Mouse (Mus musculus) hindbrain, embryonic 12.5 days (tissue): ENCODE measurements around the gene Myo1b. TPM values are rescaled to one million over a fixed set of nuclear protein-coding genes. Genes with fewer than 3 reads are reported as not detected.

Experiments used
- ATAC-seq: fragments of 200-750 bp; cut with Nextera tagmentation; 2 replicates; pipeline ENCODE4 v1.8.0; 2017; ENCODE audit warnings: moderate TSS enrichment; ENCODE audit not compliant: low FRiP score
- H3K27ac ChIP-seq: fragments of 300-500 bp; sonication (generic); 2 replicates; pipeline ENCODE4 v1.5.1; 2016; ENCODE audit warnings: mild to moderate bottlenecking
- H3K27me3 ChIP-seq: fragments of 300-500 bp; sonication (generic); 2 replicates; pipeline ENCODE4 v1.6.1; 2016; ENCODE audit warnings: mild to moderate bottlenecking
- H3K36me3 ChIP-seq: fragments of 300-500 bp; sonication (generic); 2 replicates; pipeline ENCODE4 v1.6.1; 2016; ENCODE audit warnings: mild to moderate bottlenecking
- H3K4me1 ChIP-seq: fragments of 300-500 bp; sonication (generic); 2 replicates; pipeline ENCODE4 v1.6.1; 2016
- H3K4me2 ChIP-seq: fragments of 300-500 bp; sonication (generic); replicated peaks from 2 replicates; pipeline ENCODE4 v1.6.1; 2016; ENCODE audit warnings: mild to moderate bottlenecking
- H3K4me3 ChIP-seq: fragments of 300-500 bp; sonication (generic); 2 replicates; pipeline ENCODE4 v1.5.1; 2016; ENCODE audit warnings: mild to moderate bottlenecking
- H3K9ac ChIP-seq: fragments of 300-500 bp; sonication (generic); 2 replicates; pipeline ENCODE4 v1.6.1; 2016; ENCODE audit warnings: mild to moderate bottlenecking, moderate library complexity
- H3K9me3 ChIP-seq: fragments of 300-500 bp; sonication (generic); replicated peaks from 2 replicates; pipeline ENCODE4 v1.6.1; 2016; ENCODE audit warnings: mild to moderate bottlenecking
- WGBS: fragments of 180-500 bp; shearing (Covaris S2); methylation state at CpG from one replicate; pipeline ENCODE4 v1.1.7; 2016; 5-methylcytosine and 5-hydroxymethylcytosine counted together
- polyA plus RNA-seq: library from polyadenylated mRNA; unstranded; fragments of >200 nt; fragmentation: Nextera tagmentation; extraction: Ambion mirVana; gene quantifications from 2 replicates; pipeline ENCODE4 v1.2.1, GENCODE M21; 2016

The Myo1b gene
- polyA plus RNA-seq, 1 experiment from 2014 or later, result 110 TPM

DNA sequence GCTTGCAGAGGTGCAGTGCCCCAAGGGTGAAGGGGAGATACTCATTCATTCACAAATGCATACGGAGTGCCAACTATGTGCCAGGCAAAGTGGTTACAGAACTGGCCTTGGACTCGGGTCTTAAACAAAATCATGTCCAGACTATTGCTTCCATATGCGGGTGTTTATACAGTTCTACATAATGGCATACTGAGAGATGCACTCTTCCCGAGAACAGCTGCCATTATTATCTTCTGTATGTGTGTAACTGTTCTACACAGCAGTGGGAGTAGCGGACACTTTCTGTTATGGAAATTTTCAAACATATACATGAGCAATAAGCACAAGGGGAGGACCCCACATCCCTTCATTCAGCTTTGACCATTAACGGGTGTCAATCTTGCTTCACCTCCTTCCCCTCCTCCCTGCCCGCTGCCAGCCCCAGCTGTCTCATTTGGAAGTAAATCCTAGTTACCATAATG, 117.8 kb downstream of the Myo1b start:
- Histone ChIP-seq H3K4me1 (peaks cover 9% of the 10 kb centered on the region), H3K4me3 (no peak overlapping the region), H3K9me3 (no peaks in the 10 kb centered on the region), H3K27ac (peak overlapping the region; percentile 24; the same call in 1 of the 2 replicates), H3K9ac (no peak overlapping the region), H3K27me3 (no peaks in the 10 kb centered on the region), H3K36me3 (peaks cover 16% of the 10 kb centered on the region), H3K4me2 (no peak overlapping the region)
- WGBS, result 47% methylated on average over 7 of the region's 7 CpGs
- peak; percentile 73 for ATAC-seq

DNA sequence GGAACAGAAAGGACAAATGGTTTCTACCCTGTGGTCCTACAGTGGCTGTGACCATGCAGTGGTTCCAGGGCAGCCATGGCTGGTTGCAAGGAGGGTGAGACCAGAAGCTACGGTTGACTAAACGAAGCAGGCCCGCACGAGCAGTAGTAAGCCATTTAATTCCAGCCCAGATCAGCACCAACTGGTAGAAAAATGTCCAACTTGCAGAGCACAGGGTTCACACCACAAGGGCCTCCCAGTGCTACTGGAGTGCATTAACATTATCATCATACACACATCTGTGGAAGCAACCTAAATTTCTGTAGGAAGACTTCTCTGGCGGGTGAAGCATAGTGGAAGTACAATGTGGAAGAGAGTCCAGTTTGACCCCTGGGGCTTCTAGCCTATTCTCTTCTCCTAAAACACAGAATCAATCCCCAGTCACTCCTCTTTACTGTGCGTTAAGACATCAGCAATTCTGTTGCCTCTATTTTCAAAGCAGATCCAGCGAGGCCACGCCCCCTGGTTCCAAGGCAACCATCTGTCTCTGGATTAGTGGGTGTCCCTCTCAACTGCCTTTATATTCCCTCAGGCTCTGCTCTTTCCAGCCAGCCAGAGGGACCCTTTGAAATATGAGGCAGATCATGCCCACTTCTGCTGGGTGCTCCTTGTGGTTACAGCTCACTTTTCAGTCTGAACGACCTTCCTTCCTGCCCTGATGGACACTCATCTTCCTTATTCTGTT, 120.1 kb downstream of the Myo1b start:
- Histone ChIP-seq H3K4me3 (no peak overlapping the region), H3K36me3 (peaks cover 32% of the 10 kb centered on the region), H3K4me1 (peaks cover 9% of the 10 kb centered on the region), H3K4me2 (no peak overlapping the region), H3K9me3 (0 out of 2 replicates have a peak, but pooled peaks cover 5% of the 10 kb centered on the region), H3K27me3 (no peaks in the 10 kb centered on the region), H3K9ac (no peak overlapping the region), H3K27ac (peak overlapping the region; percentile 45)
- no peak; the same call in none of the 2 replicates for ATAC-seq
- 69% methylated on average over 9 of the region's 9 CpGs for WGBS

DNA sequence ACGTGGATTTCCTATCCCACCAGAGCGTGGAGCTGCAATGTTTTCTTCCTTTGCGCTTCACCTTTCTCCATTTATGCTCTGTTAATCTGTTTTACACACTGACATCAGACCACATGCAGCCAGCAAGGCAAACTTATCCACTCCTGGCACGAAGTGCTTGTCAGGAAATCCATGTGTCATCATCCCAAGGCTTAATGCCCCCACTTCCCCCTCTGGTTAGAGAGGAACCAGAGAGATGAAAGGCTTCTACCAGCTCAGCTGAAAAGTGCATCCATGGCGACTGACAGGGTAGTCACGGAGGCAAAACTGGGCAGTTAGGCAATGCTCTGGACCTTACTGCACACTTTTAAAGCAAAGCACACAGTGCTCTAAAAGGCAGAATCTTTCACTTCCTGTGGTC, 126.6 kb downstream of the Myo1b start:
- Histone ChIP-seq H3K9me3 (0 out of 2 replicates have a peak, but pooled peaks cover 5% of the 10 kb centered on the region), H3K4me2 (no peak overlapping the region), H3K27me3 (no peaks in the 10 kb centered on the region), H3K4me1 (no peaks in the 10 kb centered on the region), H3K4me3 (no peak overlapping the region), H3K36me3 (peaks cover 26% of the 10 kb centered on the region), H3K9ac (no peak overlapping the region), H3K27ac (no peak overlapping the region)
- WGBS, result 66% methylated on average over 6 of the region's 6 CpGs
- ATAC-seq, result no peak

DNA sequence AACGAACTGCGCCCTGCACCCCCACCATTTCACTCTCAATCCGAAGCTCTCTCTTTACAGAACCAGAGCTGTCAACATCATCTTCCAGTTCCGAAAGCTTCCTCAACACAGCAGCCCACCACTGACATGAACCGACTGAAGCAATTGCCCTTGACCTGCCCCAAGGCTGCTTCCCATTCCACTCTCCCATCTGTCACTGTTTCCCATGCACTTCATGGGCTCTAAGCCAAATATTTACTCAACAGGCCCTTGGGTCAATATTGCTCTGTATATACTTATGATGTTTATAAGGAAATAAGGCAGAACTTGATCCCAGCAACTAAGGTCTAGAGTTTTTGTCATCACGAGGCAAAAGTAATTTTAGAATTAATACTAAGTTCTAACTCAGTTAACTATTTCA, 133.8 kb downstream of the Myo1b start:
- H3K36me3 ChIP-seq, result peaks cover 27% of the 10 kb centered on the region
- no peak for ATAC-seq

DNA sequence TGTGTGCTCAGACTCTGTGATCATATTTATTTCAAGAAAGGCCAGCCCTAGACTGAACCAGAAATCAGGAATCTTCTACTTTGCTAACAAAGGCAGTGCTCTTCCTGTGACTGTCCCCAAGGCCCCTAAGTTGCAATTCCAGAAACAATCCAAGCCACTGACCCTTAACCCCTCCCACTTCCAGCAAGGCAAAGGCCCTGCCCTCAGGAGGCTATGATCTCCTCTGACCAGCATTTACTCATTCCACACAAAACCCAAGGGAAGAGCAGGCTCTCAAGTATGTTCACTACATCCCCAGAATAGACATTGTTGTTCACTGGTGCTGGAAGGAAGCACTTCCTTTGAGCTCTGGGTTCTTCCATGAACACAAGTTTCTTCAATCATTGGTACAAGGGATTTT, 135.5 kb downstream of the Myo1b start:
- Histone ChIP-seq H3K4me1 (no peaks in the 10 kb centered on the region), H3K9ac (no peak overlapping the region), H3K36me3 (peaks cover 42% of the 10 kb centered on the region), H3K27me3 (no peaks in the 10 kb centered on the region), H3K4me3 (no peak overlapping the region), H3K4me2 (no peak overlapping the region), H3K9me3 (no peaks in the 10 kb centered on the region), H3K27ac (no peak overlapping the region; the same call in 1 of the 2 replicates)
- ATAC-seq, result no peak

More for the DNA sequence above, 133.8 kb downstream of the Myo1b start:
- H3K4me1 ChIP-seq, result no peaks in the 10 kb centered on the region
- WGBS, result 68% methylated on average over 6 of the region's 6 CpGs
- no peak overlapping the region for H3K4me3 ChIP-seq
- no peak overlapping the region for H3K9ac ChIP-seq
- H3K4me2 ChIP-seq, result no peak overlapping the region
- H3K27ac ChIP-seq, result no peak overlapping the region
- no peaks in the 10 kb centered on the region for H3K27me3 ChIP-seq
- no peaks in the 10 kb centered on the region for H3K9me3 ChIP-seq

GRCm38 (mm10) chr1:51778241-51778640, 137.6 kb downstream of the Myo1b start:
- 88% methylated on average over 7 of the region's 7 CpGs for WGBS
- Histone ChIP-seq H3K27me3 (no peaks in the 10 kb centered on the region), H3K4me1 (no peaks in the 10 kb centered on the region), H3K9ac (no peak overlapping the region), H3K36me3 (peaks cover 60% of the 10 kb centered on the region), H3K27ac (no peak overlapping the region), H3K4me2 (no peak overlapping the region), H3K4me3 (no peak overlapping the region), H3K9me3 (no peaks in the 10 kb centered on the region)
- no peak for ATAC-seq

GRCm38 (mm10) chr1:51770504-51770871, 145.4 kb downstream of the Myo1b start:
- 92% methylated on average over 5 of the region's 5 CpGs for whole genome bisulfite sequencing
- Histone ChIP-seq H3K9ac (no peak overlapping the region), H3K4me2 (no peak overlapping the region), H3K4me3 (no peak overlapping the region), H3K27ac (no peak overlapping the region), H3K4me1 (no peaks in the 10 kb centered on the region), H3K9me3 (no peaks in the 10 kb centered on the region), H3K27me3 (no peaks in the 10 kb centered on the region), H3K36me3 (peaks cover 78% of the 10 kb centered on the region)
- ATAC-seq, result no peak

- Histone ChIP-seq H3K27ac (no peak overlapping the region), H3K9me3 (no peaks in the 10 kb centered on the region), H3K36me3 (peaks cover 73% of the 10 kb centered on the region), H3K4me1 (no peaks in the 10 kb centered on the region), H3K27me3 (no peaks in the 10 kb centered on the region), H3K4me3 (no peak overlapping the region), H3K9ac (no peak overlapping the region), H3K4me2 (no peak overlapping the region)
- 87% methylated on average over 12 of the region's 12 CpGs for WGBS
- ATAC-seq, result no peak
Measured at GRCm38 (mm10) chr1:51769815-51770503, 145.9 kb downstream of the Myo1b start.

DNA sequence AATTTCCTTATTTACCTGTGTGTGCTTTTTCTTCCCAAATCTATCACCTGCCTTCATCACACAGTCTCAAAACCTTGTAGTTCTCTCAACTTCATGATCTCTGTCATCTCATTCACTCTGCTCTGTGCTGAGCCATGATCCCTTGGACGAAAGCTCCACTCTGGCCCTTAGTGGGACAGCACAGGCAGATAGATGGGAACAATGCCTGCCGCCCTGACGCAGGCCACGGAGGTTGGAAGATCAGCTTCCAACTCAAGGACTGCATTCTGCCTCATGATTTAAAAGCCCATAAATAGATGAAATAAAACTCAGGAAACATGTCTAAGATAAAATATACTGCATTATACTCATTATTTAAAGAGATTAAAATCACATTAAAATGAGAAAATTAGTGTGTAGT, 149.6 kb downstream of the Myo1b start:
- WGBS, result 96% methylated on average over 4 of the region's 4 CpGs

GRCm38 (mm10) chr1:51765156-51765555, 150.7 kb downstream of the Myo1b start:
- Histone ChIP-seq H3K4me1 (no peaks in the 10 kb centered on the region), H3K27me3 (no peaks in the 10 kb centered on the region), H3K4me3 (no peak overlapping the region), H3K4me2 (no peak overlapping the region), H3K9ac (no peak overlapping the region), H3K27ac (no peak overlapping the region), H3K9me3 (no peaks in the 10 kb centered on the region), H3K36me3 (peaks cover 52% of the 10 kb centered on the region)
- 91% methylated on average over 5 of the region's 5 CpGs for WGBS
- no peak for ATAC-seq

More for the DNA sequence above, 149.6 kb downstream of the Myo1b start:
- Histone ChIP-seq H3K27me3 (no peaks in the 10 kb centered on the region), H3K4me2 (no peak overlapping the region), H3K36me3 (peaks cover 59% of the 10 kb centered on the region), H3K4me1 (no peaks in the 10 kb centered on the region), H3K27ac (no peak overlapping the region), H3K4me3 (no peak overlapping the region), H3K9ac (no peak overlapping the region), H3K9me3 (no peaks in the 10 kb centered on the region)
- no peak for ATAC-seq

DNA sequence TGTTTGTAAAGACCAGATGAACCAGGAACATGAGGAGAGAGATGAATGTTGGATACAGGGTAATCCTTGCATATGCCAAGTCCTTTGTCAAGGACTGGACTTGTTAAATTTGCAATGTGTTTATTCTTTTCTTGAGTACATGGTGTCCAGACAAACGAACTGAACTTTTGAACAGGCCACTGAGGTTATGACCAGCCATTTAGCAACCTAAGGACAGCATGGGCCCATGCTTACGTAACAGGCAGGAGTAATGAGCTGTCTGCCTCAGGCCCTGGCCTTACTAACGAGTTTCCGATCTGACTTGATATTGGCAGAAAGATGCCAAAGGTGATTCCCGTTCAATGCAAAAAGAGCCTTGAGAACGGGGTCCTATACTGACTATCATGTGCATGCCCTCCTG, 156.2 kb downstream of the Myo1b start:
- no peak overlapping the region for H3K9ac ChIP-seq
- peaks cover 70% of the 10 kb centered on the region for H3K36me3 ChIP-seq
- no peaks in the 10 kb centered on the region for H3K27me3 ChIP-seq
- H3K27ac ChIP-seq, result no peak overlapping the region
- no peak for ATAC-seq
- 83% methylated on average over 6 of the region's 6 CpGs for WGBS
- H3K4me2 ChIP-seq, result no peak overlapping the region
- H3K9me3 ChIP-seq, result no peaks in the 10 kb centered on the region
- H3K4me3 ChIP-seq, result no peak overlapping the region
- H3K4me1 ChIP-seq, result no peaks in the 10 kb centered on the region

- Histone ChIP-seq H3K4me1 (no peaks in the 10 kb centered on the region), H3K27ac (no peak overlapping the region), H3K9ac (no peak overlapping the region), H3K9me3 (no peaks in the 10 kb centered on the region), H3K4me3 (no peak overlapping the region), H3K27me3 (no peaks in the 10 kb centered on the region), H3K36me3 (peaks cover 78% of the 10 kb centered on the region), H3K4me2 (no peak overlapping the region)
- WGBS, result 67% methylated on average over 15 of the region's 15 CpGs
- ATAC-seq, result no peak
Measured at GRCm38 (mm10) chr1:51758326-51759109, 157.4 kb downstream of the Myo1b start.
